13 mouse cellular contexts compared by ENCODE assay signal in genomic region chr15:81422156-81422681, GRCm38 (mm10). TPM values are rescaled to one million over a fixed set of nuclear protein-coding genes. Genes with fewer than 3 reads are reported as not detected.
DNase-seq lines count a peak whose midpoint lies in the region; ATAC-seq and TF ChIP-seq lines count a peak whose summit lies in the region.
"Had no signal": no experiment of that assay in that cellular context is flagged by ENCODE, and none has a peak within 500 bp of the region (broad histone marks: within the 10 kb centered on the region; RNA-seq: fewer than 3 reads in every experiment).

No protein-coding gene starts in this region.

- TF ChIP-seq CTCF in kidney, adult 2 months (conservative IDR thresholded peaks at IDR 0.05; ENCODE audit: insufficient read depth, insufficient read length, low read depth, low read length): no peak

- peaks cover 12% of the 10 kb centered on the region for H3K36me3 ChIP-seq in limb, embryonic 12.5 days
- H3K36me3 ChIP-seq in limb, embryonic 10.5 days: peaks cover 19% of the 10 kb centered on the region
- H3K36me3 ChIP-seq in kidney, adult 2 months (ENCODE audit: control insufficient read depth, insufficient read depth, low read length): no peaks in the 10 kb centered on the region
- no peaks in the 10 kb centered on the region for H3K36me3 ChIP-seq in liver, embryonic 16.5 days (ENCODE audit: control insufficient read depth, insufficient read depth)

- H3K4me3 ChIP-seq in limb, embryonic 12.5 days (replicated peaks): no peak overlapping the region
- H3K4me3 ChIP-seq in limb, embryonic 10.5 days: no peak overlapping the region
- H3K4me3 ChIP-seq in brown adipose tissue, adult 24 weeks (ENCODE audit: insufficient read depth, low read depth, low read length): no peak overlapping the region
- no peak overlapping the region for H3K4me3 ChIP-seq in kidney, adult 2 months (ENCODE audit: insufficient read depth, low read depth, low read length)
- H3K4me3 ChIP-seq in liver, embryonic 16.5 days (ENCODE audit: low read depth, low read length): no peak overlapping the region

- no peaks in the 10 kb centered on the region for H3K27me3 ChIP-seq in limb, embryonic 12.5 days
- no peaks in the 10 kb centered on the region for H3K27me3 ChIP-seq in limb, embryonic 10.5 days (ENCODE audit: low read depth, poor library complexity, severe bottlenecking)
- H3K27me3 ChIP-seq in kidney, adult 2 months (replicated peaks; ENCODE audit: control insufficient read depth, insufficient read depth, low read length): no peaks in the 10 kb centered on the region
- H3K27me3 ChIP-seq in liver, embryonic 16.5 days (ENCODE audit: control insufficient read depth, insufficient read depth, low read depth, low read length): no peaks in the 10 kb centered on the region
- H3K27me3 ChIP-seq: CH12.LX had no signal

- no peak overlapping the region for H3K9ac ChIP-seq in limb, embryonic 12.5 days (replicated peaks)
- H3K9ac ChIP-seq in liver, embryonic 16.5 days (ENCODE audit: low read depth, low read length): no peak overlapping the region

- H3K4me1 ChIP-seq in limb, embryonic 12.5 days (replicated peaks): no peaks in the 10 kb centered on the region
- peaks cover 6% of the 10 kb centered on the region; the same call in 1 of the 2 replicates for H3K4me1 ChIP-seq in limb, embryonic 10.5 days
- H3K4me1 ChIP-seq in brown adipose tissue, adult 24 weeks (ENCODE audit: control insufficient read depth, insufficient read depth, insufficient read length, low read length): peaks cover 17% of the 10 kb centered on the region
- peaks cover 13% of the 10 kb centered on the region for H3K4me1 ChIP-seq in kidney, adult 2 months (ENCODE audit: control insufficient read depth, insufficient read depth, low read length)
- H3K4me1 ChIP-seq in liver, embryonic 16.5 days (ENCODE audit: control insufficient read depth, low read depth, low read length): peaks cover 13% of the 10 kb centered on the region

- no peak for ATAC-seq in limb, embryonic 12.5 days (ENCODE audit: insufficient number of reproducible peaks, insufficient read depth, low FRiP score, low TSS enrichment, low read depth)
- no peak for ATAC-seq in liver, embryonic 16.5 days (ENCODE audit: low read depth)

- H3K4me2 ChIP-seq in limb, embryonic 12.5 days: no peak overlapping the region
- peak overlapping the region; percentile 23 for H3K4me2 ChIP-seq in liver, embryonic 16.5 days (ENCODE audit: low read depth, low read length)

- no peaks in the 10 kb centered on the region for H3K9me3 ChIP-seq in limb, embryonic 12.5 days
- no peaks in the 10 kb centered on the region for H3K9me3 ChIP-seq in limb, embryonic 10.5 days (replicated peaks)
- H3K9me3 ChIP-seq in liver, embryonic 16.5 days (replicated peaks; ENCODE audit: control insufficient read depth, low read length): no peaks in the 10 kb centered on the region

- DNase-seq in limb, embryonic 10.5 days (ENCODE audit: low spot score): no peak
- peak; percentile 74 for DNase-seq in kidney, adult 2 months
- DNase-seq in cerebellum, adult 8-10 months: no peak
- no peak for DNase-seq in ovary, postnatal 36 days (ENCODE audit: low spot score)
- no peak for DNase-seq in adrenal gland, adult 8-10 months
- DNase-seq: cerebellum, postnatal 25 days; gastrocnemius, postnatal 10 days had no signal

- WGBS in limb, embryonic 12.5 days: 72% methylated on average over 7 of the region's 7 CpGs
- WGBS in limb, embryonic 10.5 days: 85% methylated on average over 7 of the region's 7 CpGs
- WGBS in kidney, adult 2 months: 24% methylated on average over 7 of the region's 7 CpGs
- 64% methylated on average over 7 of the region's 7 CpGs for WGBS in liver, embryonic 16.5 days (ENCODE audit: insufficient replicate concordance)

- TF ChIP-seq POLR2A in kidney, adult 2 months (IDR thresholded peaks at IDR 0.05; ENCODE audit: low read depth, low read length): no peak

- H3K27ac ChIP-seq in limb, embryonic 12.5 days: 0 out of 2 replicates have a peak overlapping the region, but pooled peaks have one; percentile 29
- H3K27ac ChIP-seq in limb, embryonic 10.5 days: no peak overlapping the region
- peak overlapping the region; percentile 91 for H3K27ac ChIP-seq in brown adipose tissue, adult 24 weeks (replicated peaks; ENCODE audit: low read depth, low read length)
- H3K27ac ChIP-seq in kidney, adult 2 months (ENCODE audit: insufficient read depth, low read depth, low read length): peak overlapping the region; percentile 96
- peak overlapping the region; percentile 35 for H3K27ac ChIP-seq in liver, embryonic 16.5 days (ENCODE audit: low read length)

RNA-seq across cellular contexts. Expression of gene Dnajb7, which starts 14.1 kb away (rescaled TPM):
- 2.8 and 3.4 TPM in 2 replicates for polyA plus RNA-seq in limb, embryonic 12.5 days (2016; fragmentation: Nextera tagmentation; extraction: Ambion mirVana)
- 3.0 and 4.0 TPM in 2 replicates for polyA plus RNA-seq in limb, embryonic 10.5 days (2016; fragmentation: Nextera tagmentation; extraction: Ambion mirVana)
- not detected in 2 replicates for polyA plus RNA-seq in brown adipose tissue, adult 24 weeks (2012; ENCODE audit: insufficient read depth, insufficient read length, missing spikeins)
- 0.06 TPM in 1 of 2 replicates, not detected in the other for polyA plus RNA-seq in kidney, adult 2 months (2012; rRNA removed)
- polyA plus RNA-seq in liver, embryonic 16.5 days (2015; fragmentation: Nextera tagmentation; extraction: Ambion mirVana): 0.39 and 0.77 TPM in 2 replicates
- under 1 TPM in 1 of 4 experiments, not detected in 3; 0.34 TPM for total RNA-seq in adrenal gland, adult 8-10 months (2022)
- total RNA-seq: CH12.LX; gastrocnemius, postnatal 10 days; heart, postnatal 10 days; left cerebral cortex, postnatal 10 days had no signal

RNA-seq across cellular contexts. Expression of gene Xpnpep3, which starts 22.3 kb away (rescaled TPM):
- 11.6 and 13.2 TPM in 2 replicates for polyA plus RNA-seq in limb, embryonic 12.5 days (2016; fragmentation: Nextera tagmentation; extraction: Ambion mirVana)
- polyA plus RNA-seq in limb, embryonic 10.5 days (2016; fragmentation: Nextera tagmentation; extraction: Ambion mirVana): 13.9 and 14.1 TPM in 2 replicates
- 15.6 and 33.2 TPM in 2 replicates for polyA plus RNA-seq in brown adipose tissue, adult 24 weeks (2012; ENCODE audit: insufficient read depth, insufficient read length, missing spikeins)
- 9.6 and 10.7 TPM in 2 replicates for polyA plus RNA-seq in kidney, adult 2 months (2012; rRNA removed)
- 5.9 and 6.6 TPM in 2 replicates for polyA plus RNA-seq in liver, embryonic 16.5 days (2015; fragmentation: Nextera tagmentation; extraction: Ambion mirVana)
- 10 to 100 TPM; 24.8 to 34.4 (median 28.9) TPM for total RNA-seq in adrenal gland, adult 8-10 months (2022)

RNA-seq across cellular contexts. Expression of gene St13, which starts 22.3 kb away (rescaled TPM):
- polyA plus RNA-seq in limb, embryonic 12.5 days (2016; fragmentation: Nextera tagmentation; extraction: Ambion mirVana): 200 and 207 TPM in 2 replicates
- 222 and 234 TPM in 2 replicates for polyA plus RNA-seq in limb, embryonic 10.5 days (2016; fragmentation: Nextera tagmentation; extraction: Ambion mirVana)
- polyA plus RNA-seq in brown adipose tissue, adult 24 weeks (2012; ENCODE audit: insufficient read depth, insufficient read length, missing spikeins): 181 and 325 TPM in 2 replicates
- polyA plus RNA-seq in kidney, adult 2 months (2012; rRNA removed): 40.7 and 46.3 TPM in 2 replicates
- polyA plus RNA-seq in liver, embryonic 16.5 days (2015; fragmentation: Nextera tagmentation; extraction: Ambion mirVana): 59.2 and 59.4 TPM in 2 replicates
- 100 to 1,000 TPM; 163 to 268 (median 222) TPM for total RNA-seq in adrenal gland, adult 8-10 months (2022)

RNA-seq across cellular contexts. Expression of gene Rbx1, which starts 43.9 kb away (rescaled TPM):
- polyA plus RNA-seq in limb, embryonic 12.5 days (2016; fragmentation: Nextera tagmentation; extraction: Ambion mirVana): 559 TPM in 2 replicates
- polyA plus RNA-seq in limb, embryonic 10.5 days (2016; fragmentation: Nextera tagmentation; extraction: Ambion mirVana): 590 and 611 TPM in 2 replicates
- 124 and 161 TPM in 2 replicates for polyA plus RNA-seq in brown adipose tissue, adult 24 weeks (2012; ENCODE audit: insufficient read depth, insufficient read length, missing spikeins)
- 76.3 and 118 TPM in 2 replicates for polyA plus RNA-seq in kidney, adult 2 months (2012; rRNA removed)
- 189 and 239 TPM in 2 replicates for polyA plus RNA-seq in liver, embryonic 16.5 days (2015; fragmentation: Nextera tagmentation; extraction: Ambion mirVana)
- total RNA-seq in adrenal gland, adult 8-10 months (2022): 100 to 1,000 TPM; 150 to 165 (median 155) TPM
